Mouse (Mus musculus) thymus, adult 2 months (tissue): ENCODE results near the gene Gramd4.

Experiments used
- CTCF ChIP-seq: fragments of 200-500 bp; IDR thresholded peaks from 2 replicates; pipeline ENCODE4 v1.5.1; 2012; ENCODE audit warnings: mild to moderate bottlenecking, control low read depth, low read length, moderate library complexity, borderline replicate concordance; ENCODE audit not compliant: control insufficient read depth, poor library complexity, insufficient read depth; ENCODE audit errors: extremely low read depth
- POLR2A ChIP-seq: fragments of 200-500 bp; IDR thresholded peaks from 2 replicates; pipeline ENCODE4 v1.6.1; 2012; ENCODE audit warnings: mild to moderate bottlenecking, low read length, control low read depth, moderate library complexity; ENCODE audit not compliant: control insufficient read depth, poor library complexity, insufficient read depth; ENCODE audit errors: extremely low read depth

DNA sequence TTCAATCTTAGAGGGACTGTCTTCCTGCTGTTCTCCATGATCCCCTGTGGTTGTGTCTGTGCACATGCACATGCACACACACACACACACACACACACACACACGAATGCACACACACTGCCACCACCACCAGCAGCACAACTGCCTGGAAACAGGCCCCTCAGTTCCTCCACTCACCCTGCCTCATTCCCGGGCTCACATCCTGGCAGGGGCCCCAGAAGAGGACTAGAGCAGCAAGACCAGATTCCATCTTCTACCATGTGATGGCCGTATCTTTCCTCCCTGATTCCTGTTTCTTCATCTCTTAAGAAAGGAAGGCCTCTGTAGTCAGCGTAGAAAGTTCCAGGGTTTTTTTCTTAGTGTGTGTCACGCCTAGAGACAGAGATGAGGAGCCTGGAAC, 22.0 kb downstream of the Gramd4 start:
- TF ChIP-seq CTCF (no peak), POLR2A (no peak)
